Mouse (Mus musculus) cerebellum, postnatal 36 days (tissue): ENCODE data around the gene Egflam.

Source experiments
- DNase-seq, 2 experiments: peaks; one replicate each; pipeline ENCODE4 v3.0.0; 2021 to 2022; ENCODE audit warnings: mixed read lengths in 2 of 2

Gene Egflam

DNA sequence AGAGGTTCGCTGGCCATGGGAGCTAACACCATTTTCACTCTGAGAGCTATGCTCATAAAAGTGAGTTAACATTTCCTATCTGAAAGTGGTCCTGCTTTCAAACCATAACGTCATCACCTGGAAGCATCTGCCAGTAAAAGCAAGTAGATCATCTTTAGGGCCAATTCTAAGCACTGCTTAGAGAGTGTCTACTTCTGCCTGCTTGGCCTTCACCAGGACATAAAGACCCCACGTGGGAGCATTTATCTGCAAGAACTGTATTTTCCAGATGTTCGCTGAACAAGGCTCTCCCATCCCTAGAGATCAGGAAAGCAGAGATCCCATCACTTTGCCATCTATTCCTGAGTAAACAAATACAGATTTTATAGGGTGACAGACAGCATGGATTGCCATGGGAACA lies 108.2 kb downstream of the Egflam start:
- DNase-seq = no peak

GRCm38 (mm10) chr15:7289516-7289915 lies 108.7 kb downstream of the Egflam start:
- no peak for DNase-seq

GRCm38 (mm10) chr15:7288841-7289424 lies 109.3 kb downstream of the Egflam start:
- DNase-seq = no peak

- no peak for DNase-seq
These were observed 110.3 kb downstream of the Egflam start for GRCm38 (mm10) chr15:7287911-7288310.

GRCm38 (mm10) chr15:7281579-7281978 lies 116.6 kb downstream of the Egflam start:
- no peak for DNase-seq

- peak; percentile 58 to 64 for DNase-seq
These were observed 134.4 kb downstream of the Egflam start for GRCm38 (mm10) chr15:7263822-7264221.

- no peak for DNase-seq
These were observed 134.9 kb downstream of the Egflam start for GRCm38 (mm10) chr15:7263339-7263738.

DNA sequence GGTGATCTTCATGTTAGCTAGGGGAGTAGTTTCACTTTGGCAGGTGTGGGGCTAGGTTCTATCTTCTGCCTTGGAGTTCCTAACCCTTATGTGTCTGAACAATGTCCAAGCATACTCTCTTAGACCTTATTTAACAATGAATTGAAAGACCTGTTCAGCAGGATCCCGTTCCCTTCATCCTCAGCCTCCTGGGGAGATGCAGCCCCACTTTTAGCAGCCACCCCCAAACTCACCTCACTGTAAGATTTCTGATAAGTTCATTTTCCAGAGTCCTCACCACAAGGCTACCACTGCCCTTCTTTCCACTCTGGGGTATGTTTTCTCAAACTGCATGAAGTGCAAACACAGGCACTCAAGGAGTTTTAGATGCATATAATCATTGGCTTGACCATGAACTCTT lies 136.8 kb downstream of the Egflam start:
- DNase-seq = no peak

- DNase-seq = no peak
These were observed 141.6 kb downstream of the Egflam start for GRCm38 (mm10) chr15:7256577-7256976.

GRCm38 (mm10) chr15:7253326-7253725 lies 144.9 kb downstream of the Egflam start:
- DNase-seq = no peak

GRCm38 (mm10) chr15:7252106-7252636 lies 146.0 kb downstream of the Egflam start:
- no peak for DNase-seq

DNA sequence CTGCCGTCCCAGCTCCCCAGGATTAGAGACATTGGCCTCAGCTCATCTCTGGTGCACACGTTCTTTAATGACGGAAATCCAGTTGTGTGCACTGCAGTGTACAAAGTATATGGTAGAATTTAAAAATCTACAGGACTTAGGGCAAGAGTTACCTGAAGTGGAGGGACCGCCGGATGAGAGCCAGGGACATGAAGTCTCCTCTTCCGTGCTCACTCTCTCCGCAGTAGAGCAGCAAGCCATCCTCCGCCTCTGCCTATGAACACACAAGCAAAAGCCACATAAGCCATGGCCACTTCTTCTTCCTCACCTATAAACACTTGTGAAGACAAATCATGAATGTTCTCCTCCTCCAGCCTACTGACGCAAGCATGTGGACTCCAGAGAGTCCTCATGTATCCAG lies 147.2 kb downstream of the Egflam start:
- DNase-seq = no peak

- no peak for DNase-seq
These were observed 149.0 kb downstream of the Egflam start for GRCm38 (mm10) chr15:7249216-7249615.

GRCm38 (mm10) chr15:7247321-7247720 lies 150.9 kb downstream of the Egflam start:
- DNase-seq = no peak

GRCm38 (mm10) chr15:7242161-7242850 lies 155.9 kb downstream of the Egflam start:
- DNase-seq = no peak

DNA sequence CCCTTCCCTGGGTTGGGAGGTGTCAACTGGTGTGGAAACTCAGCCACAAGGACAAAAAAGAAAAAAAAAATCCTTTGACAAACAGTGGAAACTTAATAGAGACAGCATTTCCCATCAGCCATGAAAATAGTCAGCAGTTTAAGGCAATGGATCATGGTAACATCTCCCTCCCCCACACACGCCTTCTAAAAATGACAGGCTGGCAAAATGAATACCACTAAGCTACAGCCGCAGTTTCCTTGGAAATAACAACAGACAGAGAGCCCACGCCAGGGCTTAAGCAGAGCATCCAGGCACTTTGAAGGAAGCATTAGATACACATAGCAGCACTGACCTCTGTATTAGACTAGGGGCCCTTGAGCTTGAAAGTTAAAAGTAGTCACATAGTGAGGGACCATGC lies 157.2 kb downstream of the Egflam start:
- no peak for DNase-seq

DNA sequence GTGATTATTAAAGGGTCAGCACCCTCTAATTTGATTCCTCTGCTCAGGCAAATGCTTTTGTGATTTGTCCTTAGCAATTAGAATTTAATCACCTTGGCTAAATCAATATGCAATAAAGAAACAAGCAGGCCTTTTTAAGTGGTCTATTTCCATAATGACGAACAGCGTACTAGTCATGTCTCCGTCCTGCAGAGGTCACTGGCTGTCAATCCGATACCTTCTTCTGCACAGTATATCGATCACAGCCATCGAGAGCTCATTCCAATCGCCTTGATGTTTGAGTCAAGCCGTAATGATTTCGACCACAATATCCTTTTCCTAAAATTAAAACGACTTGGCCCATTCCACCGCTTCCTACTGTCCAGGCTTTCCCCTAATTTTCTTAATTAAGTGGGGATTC lies 158.3 kb downstream of the Egflam start:
- no peak for DNase-seq

DNA sequence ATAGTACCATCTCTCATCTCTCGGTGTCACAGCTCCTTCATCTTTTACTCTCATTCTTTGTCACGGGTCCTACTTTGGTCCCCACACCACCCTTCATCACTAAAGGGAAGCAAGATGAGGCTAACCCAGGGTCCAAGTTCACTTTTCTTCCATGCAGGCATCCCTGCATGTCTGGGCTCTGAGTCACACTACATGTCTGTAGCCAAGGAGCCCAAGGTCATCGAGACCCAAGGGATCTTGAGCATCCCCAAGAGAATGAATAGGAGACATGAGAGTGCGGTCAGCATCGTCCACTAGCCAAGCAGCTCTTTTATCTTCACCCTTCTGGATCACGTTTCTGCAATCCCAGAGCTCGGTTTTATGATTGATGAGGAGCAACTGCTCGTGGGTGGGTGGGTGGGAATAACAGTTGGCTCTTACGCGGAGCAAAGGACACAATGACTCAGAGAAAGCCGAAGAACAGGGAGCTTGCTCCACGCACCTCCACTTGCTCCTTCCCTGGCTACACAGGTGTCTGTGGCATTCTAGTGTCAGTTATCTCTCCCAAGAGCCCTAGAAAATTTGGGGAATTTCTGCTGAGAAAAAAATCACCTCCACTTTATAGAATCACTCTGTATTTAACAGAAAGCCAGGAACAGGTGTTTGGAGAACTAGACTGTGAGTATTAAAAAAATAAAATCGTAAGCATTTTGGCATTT lies 164.7 kb downstream of the Egflam start:
- no peak for DNase-seq

- peak; percentile 68 to 74 for DNase-seq
These were observed 172.0 kb downstream of the Egflam start for GRCm38 (mm10) chr15:7226225-7226624.

DNA sequence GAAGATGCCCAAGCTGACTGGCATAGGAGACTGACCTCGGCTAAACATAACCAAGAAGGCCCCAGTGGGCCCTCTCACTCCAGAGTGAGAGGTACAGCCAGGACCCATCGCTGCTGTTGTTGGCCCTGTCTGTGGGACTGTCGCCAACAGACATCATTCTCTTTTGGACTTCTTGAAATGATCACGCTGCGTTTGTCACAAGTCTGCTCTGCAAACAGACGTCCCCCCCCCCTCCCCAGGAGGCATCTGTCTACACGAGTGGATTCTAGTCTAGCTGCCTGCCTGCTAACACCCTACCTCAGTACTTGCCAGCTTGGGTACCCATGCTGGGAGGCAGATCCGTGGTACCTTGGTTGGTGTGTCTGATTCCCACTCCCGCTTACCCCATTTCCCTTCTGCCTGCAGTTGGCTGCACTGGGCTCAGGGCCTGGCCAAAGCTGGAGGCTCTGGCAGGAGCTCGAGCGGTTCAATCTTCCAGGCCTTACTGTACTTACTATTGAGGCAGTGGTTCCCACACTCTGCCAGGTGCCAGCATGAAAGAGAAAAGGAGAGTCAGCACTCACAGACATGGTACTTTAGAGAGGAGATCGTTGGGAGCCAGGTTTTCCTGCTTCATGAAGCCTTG lies 173.9 kb downstream of the Egflam start:
- no peak for DNase-seq

GRCm38 (mm10) chr15:7222809-7223208 lies 175.4 kb downstream of the Egflam start:
- DNase-seq = no peak

GRCm38 (mm10) chr15:7217273-7217598 lies 181.0 kb downstream of the Egflam start:
- DNase-seq = no peak

- DNase-seq = no peak
These were observed 181.5 kb downstream of the Egflam start for GRCm38 (mm10) chr15:7216581-7217272.
